Comparison of ENCODE assay signal across 14 mouse cellular contexts in genomic region chr2:152905036-152905829, GRCm38 (mm10). TPM values are rescaled to one million over a fixed set of nuclear protein-coding genes. Genes with fewer than 3 reads are reported as not detected.
DNase-seq lines count a peak whose midpoint lies in the region; ATAC-seq lines count a peak whose summit lies in the region.
"Had no signal": no experiment of that assay in that cellular context is flagged by ENCODE, and none has a peak within 500 bp of the region (broad histone marks: within the 10 kb centered on the region; RNA-seq: fewer than 3 reads in every experiment).

No protein-coding gene starts in this region.

- H3K27ac ChIP-seq in embryonic facial prominence, embryonic 11.5 days (replicated peaks; ENCODE audit: low read depth, low read length), result no peak overlapping the region
- no peak overlapping the region for H3K27ac ChIP-seq in forebrain, embryonic 16.5 days (ENCODE audit: low read length)
- H3K27ac ChIP-seq: liver, embryonic 12.5 days had no signal

- 38% methylated on average over 11 of the region's 11 CpGs for WGBS in embryonic facial prominence, embryonic 11.5 days
- 74% methylated on average over 11 of the region's 11 CpGs for WGBS in forebrain, embryonic 16.5 days

- no peaks in the 10 kb centered on the region for H3K9me3 ChIP-seq in embryonic facial prominence, embryonic 11.5 days (replicated peaks; ENCODE audit: control insufficient read depth, low read length)
- H3K9me3 ChIP-seq in forebrain, embryonic 16.5 days (ENCODE audit: control insufficient read depth, low read length), result no peaks in the 10 kb centered on the region
- H3K9me3 ChIP-seq: G1E; liver, embryonic 12.5 days had no signal

- no peaks in the 10 kb centered on the region for H3K36me3 ChIP-seq in embryonic facial prominence, embryonic 11.5 days (replicated peaks; ENCODE audit: control insufficient read depth, insufficient read depth, low read depth, low read length)
- no peaks in the 10 kb centered on the region for H3K36me3 ChIP-seq in forebrain, embryonic 16.5 days (ENCODE audit: control insufficient read depth, insufficient read depth)
- H3K36me3 ChIP-seq: G1E; liver, embryonic 12.5 days had no signal

- no peak overlapping the region; the same call in 1 of the 2 replicates for H3K4me2 ChIP-seq in embryonic facial prominence, embryonic 11.5 days (ENCODE audit: low read depth, low read length)
- no peak overlapping the region for H3K4me2 ChIP-seq in forebrain, embryonic 16.5 days (ENCODE audit: low read length)
- H3K4me2 ChIP-seq: liver, embryonic 12.5 days had no signal

- no peak overlapping the region for H3K9ac ChIP-seq in embryonic facial prominence, embryonic 11.5 days (replicated peaks; ENCODE audit: low read length)
- H3K9ac ChIP-seq in forebrain, embryonic 16.5 days (replicated peaks; ENCODE audit: low read depth, low read length), result no peak overlapping the region
- H3K9ac ChIP-seq: liver, embryonic 12.5 days had no signal

- DNase-seq in heart, adult 18-20 months, result peak; percentile 46 to 61
- DNase-seq in heart, adult 8-10 months (ENCODE audit: low spot score), result no peak
- peak; percentile 79 for DNase-seq in 3T3-L1 (ENCODE audit: low read depth, low spot score)
- DNase-seq in embryonic facial prominence, embryonic 11.5 days (ENCODE audit: low spot score), result peak; percentile 74
- peak; percentile 28 for DNase-seq in induced T-regulatory cell, adult 2 months (ENCODE audit: low read depth)
- no peak for DNase-seq in left cerebral cortex, adult 8-10 months (ENCODE audit: low spot score in 2 of 2)
- DNase-seq in spleen, adult 12 weeks (ENCODE audit: low spot score), result no peak

- ATAC-seq in embryonic facial prominence, embryonic 11.5 days (replicated peaks; ENCODE audit: insufficient number of reproducible peaks, low FRiP score, low TSS enrichment, low read depth), result peak; percentile 48; the same call in 1 of the 2 replicates
- no peak for ATAC-seq in forebrain, embryonic 16.5 days
- ATAC-seq: liver, embryonic 12.5 days had no signal

- H3K27me3 ChIP-seq in embryonic facial prominence, embryonic 11.5 days (ENCODE audit: control insufficient read depth, insufficient read depth, low read length), result no peaks in the 10 kb centered on the region
- no peaks in the 10 kb centered on the region; the same call in 1 of the 2 replicates for H3K27me3 ChIP-seq in forebrain, embryonic 16.5 days (replicated peaks; ENCODE audit: control insufficient read depth, insufficient read depth, low read length)

- peaks cover 2% of the 10 kb centered on the region; the same call in 1 of the 2 replicates for H3K4me1 ChIP-seq in embryonic facial prominence, embryonic 11.5 days (ENCODE audit: control insufficient read depth, insufficient read depth, low read length)
- peaks cover 13% of the 10 kb centered on the region for H3K4me1 ChIP-seq in forebrain, embryonic 16.5 days (replicated peaks; ENCODE audit: control insufficient read depth, insufficient read depth, low read length)

- no peak overlapping the region for H3K4me3 ChIP-seq in embryonic facial prominence, embryonic 11.5 days (ENCODE audit: low read depth, low read length)
- H3K4me3 ChIP-seq in forebrain, embryonic 16.5 days (replicated peaks; ENCODE audit: low read length), result no peak overlapping the region
- H3K4me3 ChIP-seq: liver, embryonic 12.5 days had no signal

RNA-seq across cellular contexts. Expression of gene Mylk2, which starts 5.9 kb away (rescaled TPM):
- under 1 TPM in 1 of 2 experiments, not detected in 1; 0.13 TPM for total RNA-seq in heart, adult 18-20 months (2021)
- under 1 TPM; 0.17 to 0.44 (median 0.31) TPM for total RNA-seq in heart, adult 8-10 months (2022)
- polyA plus RNA-seq in embryonic facial prominence, embryonic 11.5 days (2014; fragmentation: Nextera tagmentation; extraction: Ambion mirVana), result 0.08 TPM in 1 of 2 replicates, not detected in the other
- under 1 TPM in 3 of 4 experiments, not detected in 1; 0.19 to 0.39 (median 0.21) TPM for total RNA-seq in left cerebral cortex, adult 8-10 months (2022)
- polyA plus RNA-seq in forebrain, embryonic 16.5 days (2015; fragmentation: Nextera tagmentation; extraction: Ambion mirVana), result not detected in 2 replicates
- total RNA-seq: neutrophil, adult 5-6 weeks had no signal
- polyA plus RNA-seq: forebrain, embryonic 11.5 days; G1E; hindbrain, embryonic 11.5 days; liver, embryonic 12.5 days; testis, adult 2 months had no signal

RNA-seq across cellular contexts. Expression of gene Foxs1, which starts 27.8 kb away (rescaled TPM):
- 1 to 10 TPM; 2.2 to 2.6 TPM for total RNA-seq in heart, adult 18-20 months (2021)
- total RNA-seq in heart, adult 8-10 months (2022), result 1 to 10 TPM; 1.6 to 2.7 (median 2.1) TPM
- polyA plus RNA-seq in embryonic facial prominence, embryonic 11.5 days (2014; fragmentation: Nextera tagmentation; extraction: Ambion mirVana), result 0.74 and 0.79 TPM in 2 replicates
- under 1 TPM in 3 of 4 experiments, not detected in 1; 0.34 to 0.88 (median 0.74) TPM for total RNA-seq in left cerebral cortex, adult 8-10 months (2022)
- polyA plus RNA-seq in forebrain, embryonic 16.5 days (2015; fragmentation: Nextera tagmentation; extraction: Ambion mirVana), result 3.6 and 3.7 TPM in 2 replicates
- total RNA-seq: G1E; neutrophil, adult 5-6 weeks had no signal
- polyA plus RNA-seq: G1E; liver, embryonic 12.5 days had no signal

RNA-seq across cellular contexts. Expression of gene Dusp15, which starts 46.3 kb away (rescaled TPM):
- not detected for total RNA-seq in heart, adult 18-20 months (2021)
- total RNA-seq in heart, adult 8-10 months (2022), result not detected
- 0.45 and 1.00 TPM in 2 replicates for polyA plus RNA-seq in embryonic facial prominence, embryonic 11.5 days (2014; fragmentation: Nextera tagmentation; extraction: Ambion mirVana)
- 10 to 100 TPM; 16.2 to 22.7 (median 21.1) TPM for total RNA-seq in left cerebral cortex, adult 8-10 months (2022)
- 6.0 and 8.6 TPM in 2 replicates for polyA plus RNA-seq in forebrain, embryonic 16.5 days (2015; fragmentation: Nextera tagmentation; extraction: Ambion mirVana)
- total RNA-seq: neutrophil, adult 5-6 weeks had no signal
- polyA plus RNA-seq: G1E; liver, embryonic 12.5 days had no signal

RNA-seq across cellular contexts. Expression of gene Ttll9, which starts 57.1 kb away (rescaled TPM):
- total RNA-seq in heart, adult 18-20 months (2021), result not detected
- total RNA-seq in heart, adult 8-10 months (2022), result not detected
- polyA plus RNA-seq in embryonic facial prominence, embryonic 11.5 days (2014; fragmentation: Nextera tagmentation; extraction: Ambion mirVana), result 0.89 and 1.6 TPM in 2 replicates
- total RNA-seq in left cerebral cortex, adult 8-10 months (2022), result 1 to 10 TPM; 1.2 to 3.3 (median 2.3) TPM
- 2.1 and 3.5 TPM in 2 replicates for polyA plus RNA-seq in forebrain, embryonic 16.5 days (2015; fragmentation: Nextera tagmentation; extraction: Ambion mirVana)
- total RNA-seq: G1E; neutrophil, adult 5-6 weeks had no signal
- polyA plus RNA-seq: G1E had no signal

RNA-seq across cellular contexts. Expression of gene Tpx2, which starts 57.5 kb away (rescaled TPM):
- total RNA-seq in heart, adult 18-20 months (2021), result 1 to 10 TPM in 1 of 2 experiments, under 1 TPM in 1; 0.90 to 1.0 TPM
- total RNA-seq in heart, adult 8-10 months (2022), result 1 to 10 TPM in 2 of 4 experiments, under 1 TPM in 2; 0.65 to 1.4 (median 0.91) TPM
- 170 and 190 TPM in 2 replicates for polyA plus RNA-seq in embryonic facial prominence, embryonic 11.5 days (2014; fragmentation: Nextera tagmentation; extraction: Ambion mirVana)
- total RNA-seq in left cerebral cortex, adult 8-10 months (2022), result 1 to 10 TPM; 1.9 to 2.9 (median 2.2) TPM
- 40.0 and 49.6 TPM in 2 replicates for polyA plus RNA-seq in forebrain, embryonic 16.5 days (2015; fragmentation: Nextera tagmentation; extraction: Ambion mirVana)

Comparison
In these comparisons a context has a peak if more than half of its experiments do, and no peak if none do; other contexts are left out.
1. DNase-seq: peak in heart, adult 18-20 months (2 of 2), 3T3-L1 (single experiment), embryonic facial prominence, embryonic 11.5 days (single experiment) and induced T-regulatory cell, adult 2 months (single experiment); none in heart, adult 8-10 months (single experiment), left cerebral cortex, adult 8-10 months (0 of 2) and spleen, adult 12 weeks (single experiment).
2. RNA of gene Dusp15, which starts 46.3 kb away (total RNA-seq): 16.2 to 22.7 TPM in left cerebral cortex, adult 8-10 months; not detected in heart, adult 8-10 months and not detected in heart, adult 18-20 months; every median in the first group is over 10 times any median in the second.